Mouse (Mus musculus) CH12.LX (cell line): ENCODE data around the gene Hs1bp3. TPM values are rescaled to one million over a fixed set of nuclear protein-coding genes. Genes with fewer than 3 reads are reported as not detected.

Experiments used
- DNase-seq: peaks from one replicate; pipeline ENCODE4 v3.0.0-alpha.2; 2013; ENCODE audit errors: extremely low read depth
- H3K27ac ChIP-seq: 2 replicates; pipeline ENCODE4 v1.5.1; 2012; ENCODE audit warnings: low read depth, mild to moderate bottlenecking, control low read depth, moderate library complexity; ENCODE audit not compliant: insufficient read depth
- H3K27me3 ChIP-seq: replicated peaks from 2 replicates; pipeline ENCODE3; 2012; ENCODE audit warnings: inconsistent platforms
- H3K36me3 ChIP-seq, 2 experiments: replicated peaks in 1 of 2; 2 replicates each; pipeline versions ENCODE3 to v1.6.1; 2012; ENCODE audit warnings: inconsistent platforms in 1 of 2, low read length in 1 of 2, mild to moderate bottlenecking in 1 of 2, mixed read lengths in 1 of 2, moderate library complexity in 1 of 2; ENCODE audit not compliant: control insufficient read depth in 1 of 2, insufficient read depth in 1 of 2
- H3K4me1 ChIP-seq, 2 experiments: 2 replicates each; pipeline ENCODE4 v1.6.1; 2012; ENCODE audit warnings: inconsistent platforms in 1 of 2, moderate library complexity in 1 of 2; ENCODE audit not compliant: insufficient read depth in 2 of 2, control insufficient read depth in 1 of 2
- H3K4me2 ChIP-seq: 2 replicates; pipeline ENCODE4 v1.6.1; 2012; ENCODE audit warnings: low read depth, mild to moderate bottlenecking, control low read depth; ENCODE audit not compliant: poor library complexity, insufficient read depth, severe bottlenecking
- H3K4me3 ChIP-seq, 3 experiments: fragments of 150-350 bp in 1 of 3; sonication (generic) in 1 of 3; replicated peaks in 1 of 3; 2 replicates each; pipeline versions ENCODE3 to v1.5.1; 2011 to 2012; ENCODE audit warnings: low read depth in 2 of 3, low read length in 2 of 3, mild to moderate bottlenecking in 2 of 3, moderate library complexity in 2 of 3, control low read depth in 1 of 3, improper control_type of control experiment in 1 of 3, inconsistent platforms in 1 of 3, mixed read lengths in 1 of 3; ENCODE audit not compliant: poor library complexity in 1 of 3
- H3K79me2 ChIP-seq: replicated peaks from 2 replicates; pipeline ENCODE4 v1.6.1; 2012; ENCODE audit warnings: mild to moderate bottlenecking, moderate library complexity; ENCODE audit not compliant: control insufficient read depth, poor library complexity, insufficient read depth, severe bottlenecking; ENCODE audit errors: extremely low read depth
- H3K9ac ChIP-seq: 2 replicates; pipeline ENCODE4 v1.6.1; 2012; ENCODE audit warnings: low read depth, mild to moderate bottlenecking, control low read depth, moderate library complexity; ENCODE audit not compliant: insufficient read depth
- H3K9me3 ChIP-seq: replicated peaks from 2 replicates; pipeline ENCODE3; 2012; ENCODE audit warnings: low read length, inconsistent platforms, mixed read lengths
- BHLHE40 ChIP-seq: IDR thresholded peaks from 2 replicates; pipeline ENCODE4 v1.6.1; 2011; ENCODE audit warnings: mild to moderate bottlenecking, low read depth, low read length, improper control_type of control experiment
- CHD2 ChIP-seq: IDR thresholded peaks from 2 replicates; pipeline ENCODE4 v1.6.1; 2011; ENCODE audit warnings: low read length, improper control_type of control experiment
- E2F4 ChIP-seq: IDR thresholded peaks from 2 replicates; pipeline ENCODE4 v1.6.1; 2011; ENCODE audit warnings: low read depth, low read length, improper control_type of control experiment; ENCODE audit not compliant: insufficient replicate concordance
- EP300 ChIP-seq: IDR thresholded peaks from 2 replicates; pipeline ENCODE4 v1.6.1; 2011; ENCODE audit warnings: low read length, improper control_type of control experiment
- ETS1 ChIP-seq: conservative IDR thresholded peaks from 2 replicates; pipeline ENCODE4 v1.6.1; 2012; ENCODE audit warnings: low read depth, mild to moderate bottlenecking, inconsistent platforms, low read length, improper control_type of control experiment, moderate library complexity
- HCFC1 ChIP-seq: IDR thresholded peaks from 2 replicates; pipeline ENCODE4 v1.6.1; 2012; ENCODE audit warnings: low read depth, mild to moderate bottlenecking, inconsistent platforms, low read length, improper control_type of control experiment
- JUND ChIP-seq: conservative IDR thresholded peaks from 2 replicates; pipeline ENCODE4 v1.6.1; 2011; ENCODE audit warnings: low read depth, low read length, improper control_type of control experiment
- KAT2A ChIP-seq: IDR thresholded peaks from 2 replicates; pipeline ENCODE4 v1.6.1; 2012; ENCODE audit warnings: low read length, improper control_type of control experiment, inconsistent platforms; ENCODE audit not compliant: insufficient replicate concordance
- MAFK ChIP-seq: IDR thresholded peaks from 2 replicates; pipeline ENCODE4 v1.6.1; 2011; ENCODE audit warnings: low read length, improper control_type of control experiment; ENCODE audit not compliant: insufficient replicate concordance
- MAZ ChIP-seq: IDR thresholded peaks from 2 replicates; pipeline ENCODE4 v1.6.1; 2012; ENCODE audit warnings: low read depth, mild to moderate bottlenecking, inconsistent platforms, low read length, improper control_type of control experiment, moderate library complexity
- MEF2A ChIP-seq: IDR thresholded peaks from 2 replicates; pipeline ENCODE4 v1.6.1; 2014; ENCODE audit warnings: low read depth, mild to moderate bottlenecking, inconsistent platforms, low read length, improper control_type of control experiment, borderline replicate concordance
- MXI1 ChIP-seq: IDR thresholded peaks from 2 replicates; pipeline ENCODE4 v1.6.1; 2011; ENCODE audit warnings: mild to moderate bottlenecking, low read depth, low read length, improper control_type of control experiment
- MYC ChIP-seq: IDR thresholded peaks from 2 replicates; pipeline ENCODE4 v1.6.1; 2011; ENCODE audit warnings: low read depth, mild to moderate bottlenecking, improper control_type of control experiment, low read length
- NELFE ChIP-seq: IDR thresholded peaks from 2 replicates; pipeline ENCODE4 v1.6.1; 2011; ENCODE audit warnings: low read depth, low read length, improper control_type of control experiment
- NRF1 ChIP-seq: IDR thresholded peaks from 2 replicates; pipeline ENCODE4 v1.6.1; 2014; ENCODE audit warnings: low read depth, mild to moderate bottlenecking, inconsistent platforms, low read length, improper control_type of control experiment, moderate library complexity
- PAX5 ChIP-seq: IDR thresholded peaks from 2 replicates; pipeline ENCODE4 v1.6.1; 2012; ENCODE audit warnings: low read length, inconsistent platforms, mixed read lengths
- RAD21 ChIP-seq: IDR thresholded peaks from 2 replicates; pipeline ENCODE4 v1.6.1; 2011; ENCODE audit warnings: low read depth, mild to moderate bottlenecking, low read length, improper control_type of control experiment, moderate library complexity
- SIN3A ChIP-seq: IDR thresholded peaks from 2 replicates; pipeline ENCODE4 v1.6.1; 2012; ENCODE audit warnings: low read length, improper control_type of control experiment, inconsistent platforms
- SMC3 ChIP-seq: IDR thresholded peaks from 2 replicates; pipeline ENCODE4 v1.6.1; 2011; ENCODE audit warnings: low read depth, low read length, improper control_type of control experiment
- TCF12 ChIP-seq: IDR thresholded peaks from 2 replicates; pipeline ENCODE4 v1.6.1; 2014; ENCODE audit warnings: low read depth, mild to moderate bottlenecking, inconsistent platforms, low read length, improper control_type of control experiment
- UBTF ChIP-seq: IDR thresholded peaks from 2 replicates; pipeline ENCODE4 v1.6.1; 2012; ENCODE audit warnings: low read depth, mild to moderate bottlenecking, inconsistent platforms, low read length, improper control_type of control experiment, moderate library complexity
- ZKSCAN1 ChIP-seq: IDR thresholded peaks from 2 replicates; pipeline ENCODE4 v1.6.1; 2012; ENCODE audit warnings: low read depth, inconsistent platforms, low read length, improper control_type of control experiment, borderline replicate concordance
- dilution Hi-C: fragments of 300-500 bp; cut with MboI; formaldehyde crosslinking; loops from 2 replicates; pipeline ENCODE4 v1.14.3; 2020; ENCODE audit warnings: low sequenced_read_pairs; ENCODE audit not compliant: extremely low pct_unique_long_range_greater_than_20kb, extremely low pct_ligation_motif_present
- in situ Hi-C: fragments of 300-500 bp; cut with MboI; formaldehyde crosslinking; loops from 3 replicates; pipeline ENCODE4 v1.14.3; 2019; ENCODE audit warnings: low sequenced_read_pairs, low pct_ligation_motif_present, low pct_unique_long_range_greater_than_20kb, mixed read lengths
- polyA plus RNA-seq: library from polyadenylated mRNA; unstranded; fragments of >175 nt; gene quantifications from 2 replicates; pipeline ENCODE4 v1.2.1, GENCODE M21; 2012; ENCODE audit warnings: low read depth; ENCODE audit not compliant: insufficient read length
- total RNA-seq, 2 experiments: library from RNA; depleted of rRNA; stranded (reverse); fragments of 300-350 nt in 1 of 2; fragments of >200 nt in 1 of 2; gene quantifications; 2 replicates each; pipeline ENCODE4 v1.2.3; 2012 to 2014

Gene Hs1bp3
- total and polyA plus RNA-seq, 3 experiments, result 2.6 to 10.1 (median 4.7) TPM

DNA sequence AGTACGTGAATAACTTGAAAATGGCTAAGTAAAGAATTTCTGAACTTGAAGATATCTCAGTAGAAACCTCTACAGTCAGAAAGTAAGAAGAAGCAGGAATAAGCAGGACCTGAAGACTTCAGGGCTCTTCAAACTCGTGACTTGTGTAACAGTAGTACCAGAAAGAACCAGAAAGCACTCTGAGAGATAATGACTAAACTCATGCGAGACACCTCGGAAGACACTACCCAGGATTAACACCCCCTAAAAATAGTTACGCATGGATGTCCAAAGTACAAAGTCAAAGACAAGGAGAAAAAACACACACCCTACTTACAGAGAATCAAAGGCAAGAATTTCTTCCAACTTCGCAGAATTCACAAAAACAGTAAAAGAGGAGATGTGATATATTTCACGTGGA, 46.9 kb upstream of the Hs1bp3 start:
- no peaks in the 10 kb centered on the region for H3K27me3 ChIP-seq
- no peak overlapping the region for H3K4me2 ChIP-seq
- in situ Hi-C loops (no loop called here), dilution Hi-C loops (no loop called here)
- H3K4me1 ChIP-seq, result no peaks in the 10 kb centered on the region
- no peak overlapping the region for H3K27ac ChIP-seq
- TF ChIP-seq RAD21, result no peak
- no peak for TF ChIP-seq ZKSCAN1
- no peak for TF ChIP-seq TCF12
- no peak for TF ChIP-seq NRF1
- no peak for TF ChIP-seq SMC3
- TF ChIP-seq MYC, result no peak
- no peak for TF ChIP-seq MEF2A
- no peak for TF ChIP-seq KAT2A
- no peak for TF ChIP-seq NELFE
- no peak for TF ChIP-seq HCFC1
- no peak for TF ChIP-seq E2F4
- TF ChIP-seq ETS1, result no peak
- no peak for TF ChIP-seq BHLHE40
- no peak for TF ChIP-seq UBTF
- no peak for TF ChIP-seq MXI1
- TF ChIP-seq SIN3A, result no peak
- TF ChIP-seq EP300, result no peak
- no peak for TF ChIP-seq PAX5
- no peak overlapping the region for H3K4me3 ChIP-seq
- H3K36me3 ChIP-seq, result peaks cover 7 to 46% of the 10 kb centered on the region in 2 experiments
- DNase-seq, result no peak
- no peak overlapping the region for H3K9ac ChIP-seq
- H3K79me2 ChIP-seq, result no peaks in the 10 kb centered on the region
- H3K9me3 ChIP-seq, result no peaks in the 10 kb centered on the region

DNA sequence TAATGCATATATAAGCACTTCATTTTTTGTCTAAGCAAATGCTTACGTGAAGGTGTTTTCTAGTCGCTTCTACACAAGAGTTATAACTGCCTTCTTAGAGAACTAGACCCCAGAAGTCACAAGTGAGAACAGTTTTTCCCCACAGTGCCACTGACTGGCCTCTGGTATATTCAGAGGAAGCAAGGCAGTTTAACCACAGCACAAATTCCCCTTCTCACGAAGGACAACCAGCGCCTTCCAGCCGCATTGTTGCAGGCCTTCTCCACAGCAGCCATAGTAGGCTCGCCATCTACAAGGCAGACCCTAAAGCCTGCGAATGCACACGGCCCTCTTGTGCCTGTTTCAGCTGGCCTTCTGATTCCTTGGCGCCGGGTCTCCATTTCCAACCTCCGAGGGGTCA, 43.6 kb upstream of the Hs1bp3 start:
- Histone ChIP-seq H3K4me3 (no peak overlapping the region), H3K36me3 (peaks cover 10 to 53% of the 10 kb centered on the region in 2 experiments)
- dilution Hi-C loops, result no loop called here

More for the DNA sequence above, 43.6 kb upstream of the Hs1bp3 start:
- TF ChIP-seq CHD2 (no peak), ZKSCAN1 (no peak), EP300 (no peak), HCFC1 (no peak), ETS1 (no peak), MAFK (no peak), SIN3A (no peak), NRF1 (no peak), MAZ (no peak), JUND (no peak)
- no peak overlapping the region for H3K27ac ChIP-seq
- H3K4me1 ChIP-seq, result 0 out of 4 replicates have a peak, but pooled peaks cover 0 to 3% of the 10 kb centered on the region in 2 experiments
- no peak overlapping the region for H3K4me2 ChIP-seq
- no peak overlapping the region for H3K9ac ChIP-seq
- no peak for DNase-seq
- in situ Hi-C loops, result no loop called here
- H3K27me3 ChIP-seq, result no peaks in the 10 kb centered on the region
- H3K9me3 ChIP-seq, result no peaks in the 10 kb centered on the region
- H3K79me2 ChIP-seq, result no peaks in the 10 kb centered on the region
